Mouse (Mus musculus) kidney, embryonic 16.5 days (tissue): ENCODE measurements around the gene Trim29. TPM values are rescaled to one million over a fixed set of nuclear protein-coding genes. Genes with fewer than 3 reads are reported as not detected.
A peak's percentile ranks its signal among the peaks of the same experiment; 100 is the strongest.

Experiments used
- ATAC-seq: fragments of 200-750 bp; cut with Nextera tagmentation; 2 replicates; pipeline ENCODE4 v1.8.0; 2017; ENCODE audit warnings: moderate TSS enrichment; ENCODE audit not compliant: low FRiP score, low TSS enrichment
- H3K27ac ChIP-seq: fragments of 300-500 bp; sonication (generic); 2 replicates; pipeline ENCODE4 v1.5.1; 2014; ENCODE audit warnings: low read length
- H3K27me3 ChIP-seq: fragments of 300-500 bp; sonication (generic); 2 replicates; pipeline ENCODE4 v1.6.1; 2014; ENCODE audit warnings: low read length, control low read depth, mixed read lengths; ENCODE audit not compliant: insufficient read depth
- H3K36me3 ChIP-seq: fragments of 300-500 bp; sonication (generic); 2 replicates; pipeline ENCODE4 v1.6.1; 2014; ENCODE audit warnings: low read length, control low read depth, mixed read lengths; ENCODE audit not compliant: insufficient read depth
- H3K4me1 ChIP-seq: fragments of 300-500 bp; sonication (generic); 2 replicates; pipeline ENCODE4 v1.6.1; 2014; ENCODE audit warnings: low read length, control low read depth, mixed read lengths; ENCODE audit not compliant: insufficient read depth
- H3K4me2 ChIP-seq: fragments of 300-500 bp; sonication (generic); replicated peaks from 2 replicates; pipeline ENCODE4 v1.6.1; 2014; ENCODE audit warnings: low read depth, low read length
- H3K4me3 ChIP-seq: fragments of 300-500 bp; sonication (generic); 2 replicates; pipeline ENCODE4 v1.5.1; 2014; ENCODE audit warnings: mild to moderate bottlenecking, low read length
- H3K9ac ChIP-seq: fragments of 300-500 bp; sonication (generic); replicated peaks from 2 replicates; pipeline ENCODE4 v1.6.1; 2014; ENCODE audit warnings: low read length
- H3K9me3 ChIP-seq: fragments of 300-500 bp; sonication (generic); 2 replicates; pipeline ENCODE4 v1.6.1; 2016; ENCODE audit warnings: low read length, control low read depth
- WGBS: fragments of 180-500 bp; shearing (Covaris S2); extraction: QIAGEN DNeasy Blood & Tissue Kit; methylation state at CpG from one replicate; pipeline ENCODE4 v1.1.7; 2014; 5-methylcytosine and 5-hydroxymethylcytosine counted together
- polyA plus RNA-seq: library from polyadenylated mRNA; unstranded; fragments of >200 nt; fragmentation: Nextera tagmentation; extraction: Ambion mirVana; gene quantifications from 2 replicates; pipeline ENCODE4 v1.2.1, GENCODE M21; 2015

The Trim29 gene
- polyA plus RNA-seq, 1 experiment from 2014 or later: 2.0 TPM

DNA sequence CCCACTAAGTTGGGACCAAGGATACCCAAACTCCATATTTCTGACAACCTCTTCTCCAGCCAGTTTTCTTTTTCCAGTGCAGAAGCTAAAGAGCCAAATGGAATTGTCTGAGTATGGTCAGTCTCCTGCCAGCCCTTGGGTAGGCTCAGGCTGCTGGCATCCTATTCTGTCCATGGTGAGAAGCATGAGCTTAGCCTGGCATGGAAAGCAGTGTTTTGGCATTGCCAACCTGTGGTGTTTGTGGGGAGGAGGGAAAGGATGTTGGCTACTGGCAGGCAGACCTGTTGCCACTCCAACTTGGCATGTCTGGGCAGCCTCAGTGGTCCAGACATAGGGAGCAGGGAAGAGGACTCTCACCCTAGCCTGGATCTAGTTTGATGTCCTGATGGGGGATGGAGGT lies 46.4 kb downstream of the Trim29 start:
- Histone ChIP-seq H3K27ac (no peak overlapping the region), H3K9ac (no peak overlapping the region), H3K4me2 (no peak overlapping the region), H3K27me3 (no peaks in the 10 kb centered on the region), H3K4me3 (no peak overlapping the region), H3K4me1 (peaks cover 8% of the 10 kb centered on the region; the same call in 1 of the 2 replicates), H3K36me3 (no peaks in the 10 kb centered on the region), H3K9me3 (no peaks in the 10 kb centered on the region)
- no peak for ATAC-seq

DNA sequence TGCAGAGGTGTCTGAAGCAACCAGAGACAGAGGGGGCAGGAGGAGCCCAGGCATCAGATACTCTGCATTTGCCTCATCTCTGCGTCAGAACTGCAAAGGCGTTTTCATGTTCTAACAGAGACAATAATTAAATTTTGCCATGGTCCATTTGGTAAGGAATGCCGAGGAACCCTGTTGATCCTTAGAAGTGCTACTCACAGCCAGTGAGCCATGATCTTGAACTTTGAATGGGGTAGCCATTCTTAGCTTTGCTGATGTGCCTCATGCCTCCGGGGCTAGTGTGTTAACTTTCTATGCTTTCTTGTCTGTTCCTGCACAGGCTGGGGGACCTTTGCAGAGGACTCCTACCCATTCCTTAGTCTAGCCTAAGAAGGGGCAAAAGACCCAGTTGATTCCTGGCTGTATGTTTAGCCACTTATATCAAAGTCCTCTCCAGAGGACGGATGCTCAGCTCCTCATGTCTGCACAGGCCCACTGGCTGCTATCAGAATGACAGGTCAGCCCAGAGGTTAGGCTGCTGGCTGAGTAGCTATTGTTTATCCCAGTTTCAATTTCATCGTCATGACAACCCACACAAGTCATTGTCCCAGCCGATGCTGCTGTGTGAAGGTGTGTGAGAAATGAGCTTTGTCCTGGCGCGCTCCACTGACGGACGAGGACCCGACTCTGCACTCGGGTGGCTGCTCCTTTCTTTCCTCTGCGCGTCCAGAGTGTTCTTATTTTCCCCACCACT lies 48.1 kb downstream of the Trim29 start:
- Histone ChIP-seq H3K36me3 (no peaks in the 10 kb centered on the region), H3K9me3 (no peaks in the 10 kb centered on the region), H3K4me1 (peaks cover 8% of the 10 kb centered on the region; the same call in 1 of the 2 replicates), H3K27me3 (no peaks in the 10 kb centered on the region), H3K4me2 (no peak overlapping the region), H3K4me3 (no peak overlapping the region), H3K27ac (no peak overlapping the region), H3K9ac (no peak overlapping the region)
- 33% methylated on average over 15 of the region's 15 CpGs for WGBS
- ATAC-seq: peak; percentile 54; the same call in 1 of the 2 replicates

DNA sequence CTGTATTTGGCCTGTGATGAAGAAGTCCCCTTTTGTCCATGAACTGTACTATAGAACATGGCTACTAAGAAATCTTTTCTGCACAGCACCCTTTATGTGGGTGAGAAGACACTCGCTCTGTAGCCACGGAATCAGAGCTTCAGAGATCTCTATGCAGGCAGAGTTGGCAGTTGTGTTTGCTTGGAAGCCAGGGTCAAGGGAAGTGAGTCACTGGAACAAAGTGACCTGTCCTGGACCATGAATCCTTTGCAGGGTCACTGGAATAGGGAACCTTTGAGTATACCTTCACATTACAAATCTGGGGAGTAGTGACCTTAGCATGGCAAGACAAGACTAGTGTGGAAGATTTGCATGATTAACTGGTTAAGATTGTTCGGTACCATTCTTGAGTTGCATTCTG lies 58.1 kb downstream of the Trim29 start:
- ATAC-seq: no peak
- WGBS: 78% methylated on average over 3 of the region's 3 CpGs

DNA sequence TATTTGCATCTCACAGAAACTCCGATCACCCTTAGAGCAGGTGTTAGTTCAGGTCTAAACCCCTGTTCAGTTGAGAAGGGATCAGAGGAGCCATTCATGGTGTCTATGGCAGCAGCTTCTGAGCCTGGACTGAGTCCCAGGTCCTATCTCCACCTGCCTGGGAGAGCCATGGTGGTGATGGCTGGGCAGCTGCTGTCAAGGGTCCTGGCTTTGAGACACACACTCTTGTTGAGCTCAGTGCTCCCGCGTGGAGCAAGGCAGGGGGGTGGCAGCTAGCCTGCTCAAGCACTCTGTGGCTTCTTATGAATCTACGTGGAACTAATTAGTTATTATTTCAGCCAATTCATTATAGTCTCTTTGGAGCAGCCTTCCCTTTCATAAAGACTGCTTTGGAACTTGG lies 73.2 kb downstream of the Trim29 start:
- no peaks in the 10 kb centered on the region for H3K27me3 ChIP-seq
- WGBS: 79% methylated on average over 4 of the region's 4 CpGs
- no peak overlapping the region for H3K4me2 ChIP-seq

More for the DNA sequence above, 58.1 kb downstream of the Trim29 start:
- Histone ChIP-seq H3K4me1 (no peaks in the 10 kb centered on the region), H3K27me3 (no peaks in the 10 kb centered on the region), H3K27ac (no peak overlapping the region), H3K9me3 (no peaks in the 10 kb centered on the region), H3K36me3 (no peaks in the 10 kb centered on the region), H3K4me2 (no peak overlapping the region), H3K9ac (no peak overlapping the region), H3K4me3 (no peak overlapping the region)

DNA sequence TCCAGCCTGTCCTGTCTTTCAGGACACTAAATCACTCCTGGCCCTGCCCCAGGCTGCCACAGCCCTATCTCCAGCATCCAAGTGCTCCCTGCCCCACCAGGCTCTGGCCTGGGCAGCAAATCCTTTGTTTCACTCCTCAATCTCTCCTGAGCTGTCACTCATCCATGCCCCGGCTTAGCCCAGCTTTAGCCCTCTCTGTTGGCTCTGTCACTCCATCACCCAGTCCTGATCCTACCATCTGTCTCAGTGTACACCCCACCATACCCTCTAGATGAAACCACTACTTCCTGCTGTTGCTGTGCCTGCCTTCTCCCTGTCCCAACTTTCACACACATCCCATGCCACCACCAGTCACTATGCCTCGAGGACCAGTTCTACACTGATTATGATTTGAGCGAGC lies 73.8 kb downstream of the Trim29 start:
- no peak for ATAC-seq
- Histone ChIP-seq H3K27ac (no peak overlapping the region), H3K9ac (no peak overlapping the region), H3K27me3 (no peaks in the 10 kb centered on the region), H3K4me2 (no peak overlapping the region), H3K4me1 (no peaks in the 10 kb centered on the region), H3K36me3 (no peaks in the 10 kb centered on the region), H3K9me3 (no peaks in the 10 kb centered on the region), H3K4me3 (no peak overlapping the region)
- 81% methylated on average over 3 of the region's 3 CpGs for WGBS

More for the DNA sequence above, 73.2 kb downstream of the Trim29 start:
- Histone ChIP-seq H3K27ac (no peak overlapping the region), H3K9ac (no peak overlapping the region), H3K4me3 (no peak overlapping the region), H3K36me3 (no peaks in the 10 kb centered on the region), H3K4me1 (no peaks in the 10 kb centered on the region), H3K9me3 (no peaks in the 10 kb centered on the region)
- ATAC-seq: no peak

Other genes with a start within 250 kb of the Trim29 start
- 13.0 and 16.5 TPM in 2 replicates for gene Arhgef12, start 203.6 kb upstream of the Trim29 start, polyA plus RNA-seq
- 9.2 and 9.7 TPM in 2 replicates for gene Tmem136, start 194.3 kb upstream of the Trim29 start, polyA plus RNA-seq
- 0.15 and 0.18 TPM in 2 replicates for gene Pou2f3, start 100.5 kb upstream of the Trim29 start, polyA plus RNA-seq
- gene Oaf, start 70.9 kb upstream of the Trim29 start, polyA plus RNA-seq: 46.6 and 63.8 TPM in 2 replicates